In genomic region chr4:120848909-120849308, GRCm38 (mm10) we compare ENCODE assay signal across 19 mouse cellular contexts. TPM values are rescaled to one million over a fixed set of nuclear protein-coding genes. Genes with fewer than 3 reads are reported as not detected.
DNase-seq lines count a peak whose midpoint lies in the region; ATAC-seq lines count a peak whose summit lies in the region.
"Had no signal": no experiment of that assay in that cellular context is flagged by ENCODE, and none has a peak within 500 bp of the region (broad histone marks: within the 10 kb centered on the region; RNA-seq: fewer than 3 reads in every experiment).

No protein-coding gene starts in this region.

- DNase-seq in frontal cortex, postnatal 14 days (ENCODE audit: low spot score in 2 of 2), result no peak
- peak; percentile 24 for DNase-seq in right cerebral cortex, adult 18-20 months
- DNase-seq in right cerebral cortex, postnatal 36 days (ENCODE audit: low spot score in 2 of 2), result no peak
- peak; percentile 68 for DNase-seq in brain, adult 2 months (ENCODE audit: low read depth, low spot score)
- no peak for DNase-seq in gastrocnemius, adult 8-10 months (ENCODE audit: low spot score in 2 of 2)
- DNase-seq: adrenal gland, adult 2 months; adrenal gland, adult 8-10 months; adrenal gland, postnatal 10 days; adrenal gland, postnatal 14 days; adrenal gland, postnatal 25 days; adrenal gland, postnatal 36 days; B cell, adult 2 months; cerebellum, adult 11 months; cerebellum, adult 11-12 months had no signal

- ATAC-seq in frontal cortex, adult (ENCODE audit: low TSS enrichment), result peak; percentile 79
- ATAC-seq: activated CD4-positive, CD25-positive, alpha-beta regulatory T cell, adult 4 months; CD4-positive, CD25-positive, alpha-beta regulatory T cell, adult 4 months; Patski had no signal

RNA-seq across cellular contexts. Expression of gene Rims3, which starts 5.7 kb away (rescaled TPM):
- under 1 TPM in 2 of 4 experiments, not detected in 2; 0.02 to 0.11 TPM for total RNA-seq in gastrocnemius, adult 8-10 months (2022)
- total RNA-seq: MEL had no signal

RNA-seq across cellular contexts. Expression of gene Nfyc, which starts 17.5 kb away (rescaled TPM):
- 10 to 100 TPM; 38.3 to 42.7 (median 38.3) TPM for total RNA-seq in gastrocnemius, adult 8-10 months (2022)

Comparison
In these comparisons a context has a peak if more than half of its experiments do, and no peak if none do; other contexts are left out.
1. DNase-seq: peak in right cerebral cortex, adult 18-20 months (single experiment) and brain, adult 2 months (single experiment); none in frontal cortex, postnatal 14 days (0 of 2), right cerebral cortex, postnatal 36 days (0 of 2) and gastrocnemius, adult 8-10 months (0 of 2).